Mouse (Mus musculus) cerebellum, postnatal 36 days (tissue): ENCODE measurements at regions not wholly inside any gene's neighbourhood (a gene's known extent, or its start where the extent isn't known, plus 50 kb on each side); places are given as distances from the start of the nearest gene placed in this dataset.
"Not testable (repeated sequence)": the region's sequence is repeated elsewhere in the genome, so short reads cannot be mapped to it uniquely, and the experiment has no call there.

Experiments
- DNase-seq, 2 experiments: peaks; one replicate each; pipeline ENCODE4 v3.0.0; 2021 to 2022; ENCODE audit warnings: mixed read lengths in 2 of 2

DNA sequence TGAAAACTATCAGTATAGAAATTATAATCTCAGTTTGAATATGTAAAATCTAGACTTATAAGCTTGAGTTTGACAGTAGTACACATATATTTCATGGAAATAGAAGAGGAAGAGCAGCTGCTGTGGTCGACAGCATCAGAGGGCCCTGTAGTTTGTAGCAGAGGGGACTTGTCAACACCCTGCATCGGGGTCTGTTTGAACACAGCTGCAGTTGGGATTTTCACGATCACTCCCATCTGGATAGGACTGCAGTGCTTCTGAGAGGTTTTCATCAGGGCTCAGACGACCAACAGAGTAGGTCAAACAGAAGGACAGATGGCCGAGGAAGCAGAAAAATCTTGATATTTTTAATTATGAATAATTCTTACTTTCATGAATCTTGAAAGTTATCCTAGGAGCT, 523.8 kb downstream of the Tpm3-rs7 start:
- no peak for DNase-seq

DNA sequence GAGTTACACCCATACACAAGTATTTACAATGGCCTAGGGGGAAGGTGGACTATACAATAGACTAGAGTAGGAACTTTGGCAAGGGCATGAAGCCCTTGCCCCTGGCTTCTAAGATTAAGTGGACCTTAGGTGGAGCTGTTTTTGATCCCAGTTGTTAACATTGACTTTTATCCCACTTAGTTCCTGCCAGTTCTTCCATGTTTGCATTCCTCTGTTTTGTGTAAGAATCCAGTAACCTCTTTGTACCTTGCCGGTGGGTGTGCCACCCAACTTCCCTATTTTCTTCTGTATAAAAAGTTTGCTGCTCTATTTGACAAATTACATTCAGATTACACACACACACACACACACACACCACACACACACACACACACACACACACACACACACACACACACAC, 533.4 kb downstream of the Tpm3-rs7 start:
- DNase-seq = not testable (repeated sequence)

GRCm38 (mm10) chr14:113852988-113853387, 538.6 kb downstream of the Tpm3-rs7 start:
- no peak for DNase-seq

DNA sequence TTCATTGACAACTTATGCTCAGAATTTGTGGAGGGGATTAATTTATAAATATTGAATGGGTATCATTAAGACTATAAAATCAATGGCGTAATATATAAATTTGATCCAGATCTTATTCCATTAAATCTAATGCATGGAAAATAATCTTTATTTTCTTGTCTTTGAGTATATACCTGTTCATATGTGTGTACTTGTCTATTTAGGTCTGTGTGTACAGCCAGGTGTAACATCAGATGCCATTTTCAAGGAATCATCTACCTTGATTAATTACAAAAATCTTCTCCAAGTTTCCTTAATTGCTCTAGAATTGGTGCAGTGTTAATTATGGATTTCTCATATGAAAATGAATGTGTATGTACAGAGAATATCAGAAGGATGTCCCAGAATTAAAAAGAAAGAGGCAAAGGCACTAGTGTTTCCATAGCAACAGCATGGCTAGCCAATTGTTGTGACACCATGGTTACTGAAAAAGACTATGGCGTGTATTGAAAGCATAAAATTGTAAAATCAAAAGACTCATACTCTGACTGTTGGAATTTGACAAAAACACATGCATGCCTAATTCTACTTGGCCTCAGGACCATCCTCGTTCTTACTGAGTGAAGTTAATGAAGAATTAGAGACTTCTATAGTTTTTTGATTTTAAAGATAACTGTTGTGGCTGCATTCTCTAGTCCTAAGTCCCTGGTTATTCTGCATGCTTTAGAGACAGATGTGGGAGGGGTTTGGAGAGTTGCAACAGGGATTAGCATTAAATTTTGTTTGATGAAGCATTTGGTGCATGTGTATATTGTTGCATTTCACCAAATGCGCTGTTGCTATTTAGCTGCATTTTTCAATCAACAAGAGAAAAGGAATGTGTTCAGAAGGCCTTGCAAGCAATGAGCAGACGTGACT, 553.0 kb downstream of the Tpm3-rs7 start:
- DNase-seq = no peak

DNA sequence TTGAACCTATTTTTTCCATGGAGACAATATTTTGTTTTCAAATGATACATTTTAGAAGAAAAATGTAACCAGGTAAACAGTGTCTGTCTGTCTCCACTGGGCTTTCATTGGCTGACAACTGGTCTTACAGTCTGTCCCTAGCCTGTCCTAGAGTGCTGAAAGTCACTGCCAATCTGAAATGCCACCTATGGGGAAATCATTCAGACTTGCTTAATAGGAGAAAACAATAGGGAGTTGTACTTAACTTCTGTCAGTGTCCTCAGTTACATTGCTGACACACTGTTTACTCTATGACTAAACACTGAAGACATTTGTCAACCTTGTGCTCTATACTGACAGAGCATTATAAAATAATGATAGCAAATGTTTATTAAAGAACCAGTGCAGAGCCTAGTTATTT, 569.2 kb downstream of the Tpm3-rs7 start:
- DNase-seq = no peak

- DNase-seq = peak; percentile 3 to 7
Measured at GRCm38 (mm10) chr14:113886925-113887871, 572.8 kb downstream of the Tpm3-rs7 start.

GRCm38 (mm10) chr14:113930779-113931178, 616.4 kb downstream of the Tpm3-rs7 start:
- no peak for DNase-seq

GRCm38 (mm10) chr14:113933841-113934240, 619.4 kb downstream of the Tpm3-rs7 start:
- no peak for DNase-seq
